Mouse (Mus musculus): ENCODE results near the gene Lrp2. TPM values are rescaled to one million over a fixed set of nuclear protein-coding genes. Genes with fewer than 3 reads are reported as not detected.

Lrp2 gene
- total RNA-seq, 2 experiments from 2014 or later = 0.53 to 0.59 TPM

GRCm38 (mm10) chr2:69405692-69406091, 180.2 kb downstream of the Lrp2 start:
- DNase-seq (ENCODE audit: low spot score in 2 of 2) = no peak

DNA sequence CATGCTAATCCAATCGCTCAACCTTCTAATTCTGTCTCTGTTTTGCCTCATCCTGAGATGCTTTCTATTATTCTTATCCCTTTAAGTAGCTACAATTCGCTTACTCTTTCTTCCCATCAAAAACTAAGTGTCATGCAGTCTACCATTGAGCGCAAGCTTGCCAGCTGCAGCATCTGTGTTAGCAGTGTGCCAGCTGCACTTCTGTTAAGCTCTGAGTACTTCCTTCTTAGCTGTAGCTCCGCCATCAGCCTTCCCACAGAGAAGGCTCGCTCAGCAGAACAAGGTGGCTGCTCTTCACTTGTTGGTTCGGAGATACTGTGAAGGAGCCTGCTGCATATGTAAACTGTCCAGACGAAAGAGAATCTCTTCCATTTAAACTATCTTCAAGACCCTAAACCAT, 183.6 kb downstream of the Lrp2 start:
- no peak for DNase-seq (ENCODE audit: low spot score in 2 of 2)

GRCm38 (mm10) chr2:69401891-69402290, 184.0 kb downstream of the Lrp2 start:
- DNase-seq (ENCODE audit: low spot score in 2 of 2) = no peak

- DNase-seq (ENCODE audit: low spot score in 2 of 2) = no peak
Observed at GRCm38 (mm10) chr2:69400866-69401604, 184.8 kb downstream of the Lrp2 start.

DNA sequence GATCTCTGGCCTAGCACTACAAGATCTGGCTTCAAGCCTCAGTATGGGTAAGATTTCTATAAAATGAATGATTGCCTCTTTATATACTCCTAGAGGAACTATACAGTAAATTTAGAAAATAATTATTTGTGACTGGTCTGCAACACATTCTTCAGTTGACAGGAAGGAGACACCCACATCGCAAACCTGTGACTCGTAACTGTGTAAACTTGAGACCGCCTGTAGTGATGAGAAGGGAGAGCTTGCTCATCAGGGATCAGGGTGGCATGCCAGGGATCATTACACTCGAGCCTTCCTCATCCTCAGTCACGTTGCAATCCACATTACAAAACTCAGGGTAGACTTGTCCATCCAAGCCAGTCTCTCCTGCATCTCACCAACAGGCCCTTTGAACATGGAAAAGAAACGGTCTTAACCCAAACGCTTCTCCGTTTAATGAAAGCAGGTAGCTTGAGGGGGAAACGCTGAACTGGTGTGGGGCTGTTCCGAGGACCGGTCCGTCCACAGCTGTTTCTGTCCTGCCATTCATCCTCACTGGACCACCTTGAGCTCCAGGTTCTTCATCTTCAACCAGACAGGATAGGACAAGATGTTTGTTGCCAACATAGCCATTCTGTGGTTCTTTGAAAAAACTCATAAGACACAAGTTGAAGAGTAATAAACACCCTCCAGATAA, 189.0 kb downstream of the Lrp2 start:
- DNase-seq (ENCODE audit: low spot score in 2 of 2) = no peak

DNA sequence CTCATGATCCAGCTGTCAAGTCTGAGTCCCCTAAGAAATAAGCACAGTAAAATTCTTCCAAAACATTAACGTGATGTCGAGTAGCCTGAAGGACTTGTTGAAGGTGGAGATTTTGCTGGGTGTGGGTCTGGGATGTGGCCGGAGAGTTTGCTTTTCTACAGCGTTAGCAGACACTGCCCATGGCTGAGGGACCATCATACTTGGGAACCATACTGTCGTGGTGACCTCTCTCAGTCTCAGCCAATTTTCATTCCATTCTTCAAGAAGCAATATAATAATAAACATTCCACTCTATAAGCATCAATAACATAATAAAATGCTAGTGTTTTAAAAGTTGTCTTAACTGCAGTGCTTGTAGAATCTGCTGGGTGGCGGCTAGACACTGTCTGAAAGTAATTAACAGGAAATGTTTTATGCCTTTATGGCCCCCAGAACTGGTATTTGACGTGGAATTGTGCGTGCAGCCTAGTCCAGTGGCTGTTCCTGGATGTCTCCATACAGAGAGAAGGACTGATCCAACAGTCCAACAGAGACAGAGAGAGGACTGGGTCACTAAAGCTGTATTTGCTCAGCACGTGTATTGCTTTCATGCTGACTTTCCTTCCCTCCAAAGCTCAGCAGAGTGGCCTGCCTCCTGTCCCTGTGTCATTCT, 190.1 kb downstream of the Lrp2 start:
- no peak for DNase-seq (ENCODE audit: low spot score in 2 of 2)

DNA sequence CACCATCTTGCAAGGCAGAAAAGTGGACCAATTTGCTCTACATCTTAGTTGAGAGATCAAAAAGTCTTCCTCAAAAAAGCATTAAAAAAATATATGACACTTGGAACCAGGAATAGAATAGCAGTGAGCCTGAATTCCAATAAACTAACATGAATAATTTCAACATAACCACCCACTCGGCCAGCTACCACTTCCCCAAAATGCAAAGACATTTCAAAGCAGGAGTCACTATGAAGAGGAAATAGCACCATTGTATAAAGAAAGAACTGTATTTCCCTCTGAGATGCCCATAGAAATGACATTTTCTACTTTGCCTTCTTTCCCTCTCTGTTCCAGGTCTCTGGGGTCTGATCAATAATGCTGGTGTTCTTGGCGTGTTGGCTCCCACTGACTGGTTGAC, 191.9 kb downstream of the Lrp2 start:
- DNase-seq (ENCODE audit: low spot score in 2 of 2) = no peak

GRCm38 (mm10) chr2:69386118-69386871, 199.6 kb downstream of the Lrp2 start:
- no peak for DNase-seq (ENCODE audit: low spot score in 2 of 2)

DNA sequence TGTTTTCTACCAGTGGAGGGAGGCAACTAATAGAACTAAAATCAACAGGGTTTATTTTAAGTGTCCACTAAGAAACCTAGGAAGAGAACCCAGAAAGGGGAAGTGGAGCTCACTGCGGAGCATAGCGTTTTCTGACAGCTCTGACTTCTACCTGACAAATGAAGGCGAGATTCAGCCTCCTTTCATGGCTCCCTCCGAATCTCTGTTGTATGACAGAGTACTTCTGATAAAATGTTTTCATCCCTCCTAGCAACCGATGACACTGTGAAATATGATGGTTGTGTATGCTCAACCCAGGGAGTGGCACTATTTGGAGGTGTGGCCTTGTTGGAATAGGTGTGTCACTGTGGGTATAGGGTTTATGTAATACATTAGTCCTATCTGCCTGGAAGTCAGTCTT, 203.0 kb downstream of the Lrp2 start:
- no peak for DNase-seq (ENCODE audit: low spot score in 2 of 2)

GRCm38 (mm10) chr2:69381740-69382139, 204.1 kb downstream of the Lrp2 start:
- no peak for DNase-seq (ENCODE audit: low spot score in 2 of 2)

DNA sequence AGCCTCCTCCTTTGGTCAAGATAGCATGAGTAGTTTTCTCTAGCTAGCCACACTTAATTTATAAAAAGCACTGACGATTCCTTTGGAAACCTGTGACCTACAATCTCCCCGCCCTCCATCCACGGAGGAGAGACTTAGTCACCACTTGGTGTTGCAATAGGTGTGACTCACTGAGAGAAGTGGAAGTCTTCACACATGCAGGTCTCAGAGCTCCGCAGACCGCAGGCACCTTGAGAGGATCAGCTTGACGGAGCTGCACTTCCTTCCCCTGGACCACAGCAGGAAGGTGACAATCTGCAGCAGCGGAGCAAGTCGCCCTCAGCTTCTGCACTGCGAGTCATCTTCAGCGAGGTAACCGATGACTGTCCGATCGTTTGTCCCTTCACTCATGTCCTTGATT, 205.6 kb downstream of the Lrp2 start, which contains the start of gene Dhrs9:
Dhrs9 (plus strand) TSS at position 165 of the 400 bp plus-strand sequence.
- no peak for DNase-seq (ENCODE audit: low spot score in 2 of 2)

DNA sequence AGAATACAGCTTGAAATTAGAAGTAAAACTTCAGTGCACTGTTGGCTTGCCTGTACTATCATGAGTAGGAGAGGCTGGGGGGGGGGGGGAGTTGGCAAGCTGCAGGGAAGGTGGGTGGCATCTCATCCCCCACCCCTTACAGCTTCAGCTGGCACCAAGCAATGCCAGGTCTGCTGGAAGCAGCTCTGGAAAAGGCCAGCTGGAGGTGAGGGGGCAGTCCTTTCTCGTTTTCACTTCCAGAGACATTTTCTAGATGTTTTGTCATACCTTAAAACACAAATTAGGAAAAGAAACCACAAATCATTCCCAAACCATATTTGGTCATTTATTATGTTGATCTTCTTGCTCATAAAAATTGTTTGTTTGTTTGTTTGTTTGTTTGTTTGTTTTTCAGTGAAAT, 206.1 kb downstream of the Lrp2 start:
- peak in 1 of 2 experiments; percentile 12 for DNase-seq (ENCODE audit: low spot score in 2 of 2)

DNA sequence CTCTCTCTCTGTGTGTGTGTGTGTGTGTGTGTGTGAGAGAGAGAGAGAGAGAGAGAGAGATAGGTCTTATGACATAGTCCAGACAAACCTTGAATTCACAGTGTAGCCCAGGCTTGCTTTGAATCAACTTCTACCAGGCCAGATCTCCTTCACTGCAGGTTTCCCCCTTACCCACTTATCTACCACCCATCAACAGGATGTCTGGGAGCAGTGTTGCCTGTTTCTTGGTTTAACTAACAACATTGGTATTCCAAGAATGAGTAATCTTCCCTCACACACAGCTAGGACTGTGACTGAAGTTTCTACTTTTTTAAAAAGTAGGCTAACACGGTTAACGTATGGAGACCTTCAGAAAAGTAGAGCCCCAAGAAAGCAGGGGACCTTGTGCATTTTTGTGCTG, 209.1 kb downstream of the Lrp2 start:
- DNase-seq (ENCODE audit: low spot score in 2 of 2) = no peak

Other genes with a start within 250 kb of the Lrp2 start
- gene Abcb11, start 243.4 kb downstream of the Lrp2 start, total RNA-seq (2021) = not detected
- not detected for gene Dhrs9, start 205.6 kb downstream of the Lrp2 start, total RNA-seq (2021)
- gene Bbs5, start 61.1 kb upstream of the Lrp2 start, total RNA-seq (2021) = 10 to 100 TPM; 21.8 to 25.0 TPM
- under 1 TPM; 0.25 to 0.47 TPM for gene Klhl41, start 84.1 kb upstream of the Lrp2 start, total RNA-seq (2021)
- gene Fastkd1, start 127.5 kb upstream of the Lrp2 start, total RNA-seq (2021) = 10 to 100 TPM; 16.9 to 17.3 TPM
- gene Ppig, start 136.5 kb upstream of the Lrp2 start, total RNA-seq (2021) = 10 to 100 TPM; 66.3 to 66.9 TPM
- 1 to 10 TPM; 2.2 to 2.7 TPM for gene Ccdc173, start 203.5 kb upstream of the Lrp2 start, total RNA-seq (2021)
- gene Phospho2, start 203.6 kb upstream of the Lrp2 start, total RNA-seq (2021) = 10 to 100 TPM; 23.9 to 24.3 TPM
- 10 to 100 TPM; 37.7 to 40.9 TPM for gene Klhl23, start 235.9 kb upstream of the Lrp2 start, total RNA-seq (2021)